Mouse (Mus musculus) midbrain, embryonic 16.5 days (tissue): ENCODE results near the gene Sqor. TPM values are rescaled to one million over a fixed set of nuclear protein-coding genes. Genes with fewer than 3 reads are reported as not detected.

Experiments used
- ATAC-seq: fragments of 200-750 bp; cut with Nextera tagmentation; 2 replicates; pipeline ENCODE4 v1.8.0; 2017; ENCODE audit warnings: moderate TSS enrichment
- H3K27ac ChIP-seq: fragments of 300-500 bp; sonication (generic); 2 replicates; pipeline ENCODE4 v1.5.1; 2014; ENCODE audit warnings: mild to moderate bottlenecking, low read length, mixed read lengths
- H3K27me3 ChIP-seq: fragments of 300-500 bp; sonication (generic); 2 replicates; pipeline ENCODE4 v1.6.1; 2014; ENCODE audit warnings: low read depth, low read length, mixed read lengths; ENCODE audit not compliant: control insufficient read depth, insufficient read depth
- H3K36me3 ChIP-seq: fragments of 300-500 bp; sonication (generic); 2 replicates; pipeline ENCODE4 v1.6.1; 2014; ENCODE audit warnings: mild to moderate bottlenecking, low read length, moderate library complexity, mixed read lengths; ENCODE audit not compliant: control insufficient read depth, insufficient read depth
- H3K4me1 ChIP-seq: fragments of 300-500 bp; sonication (generic); 2 replicates; pipeline ENCODE4 v1.6.1; 2014; ENCODE audit warnings: mild to moderate bottlenecking, low read length, mixed read lengths; ENCODE audit not compliant: control insufficient read depth, insufficient read depth
- H3K4me2 ChIP-seq: fragments of 300-500 bp; sonication (generic); 2 replicates; pipeline ENCODE4 v1.6.1; 2014; ENCODE audit warnings: mild to moderate bottlenecking, low read length, mixed read lengths
- H3K4me3 ChIP-seq: fragments of 300-500 bp; sonication (generic); 2 replicates; pipeline ENCODE4 v1.5.1; 2014; ENCODE audit warnings: low read depth, mild to moderate bottlenecking, low read length, moderate library complexity, mixed read lengths
- H3K9ac ChIP-seq: fragments of 300-500 bp; sonication (generic); 2 replicates; pipeline ENCODE4 v1.6.1; 2014; ENCODE audit warnings: low read depth, low read length, mixed read lengths
- H3K9me3 ChIP-seq: fragments of 300-500 bp; sonication (generic); replicated peaks from 2 replicates; pipeline ENCODE4 v1.6.1; 2014; ENCODE audit warnings: mild to moderate bottlenecking, low read length, mixed read lengths; ENCODE audit not compliant: control insufficient read depth, poor library complexity, severe bottlenecking
- WGBS: fragments of 180-500 bp; shearing (Covaris S2); extraction: QIAGEN DNeasy Blood & Tissue Kit; methylation state at CpG from one replicate; pipeline ENCODE4 v1.1.7; 2014; 5-methylcytosine and 5-hydroxymethylcytosine counted together
- polyA plus RNA-seq: library from polyadenylated mRNA; unstranded; fragments of >200 nt; fragmentation: Nextera tagmentation; extraction: Ambion mirVana; gene quantifications from 2 replicates; pipeline ENCODE4 v1.2.1, GENCODE M21; 2015

Sqor gene
- polyA plus RNA-seq: 2.4 and 3.1 TPM in 2 replicates

DNA sequence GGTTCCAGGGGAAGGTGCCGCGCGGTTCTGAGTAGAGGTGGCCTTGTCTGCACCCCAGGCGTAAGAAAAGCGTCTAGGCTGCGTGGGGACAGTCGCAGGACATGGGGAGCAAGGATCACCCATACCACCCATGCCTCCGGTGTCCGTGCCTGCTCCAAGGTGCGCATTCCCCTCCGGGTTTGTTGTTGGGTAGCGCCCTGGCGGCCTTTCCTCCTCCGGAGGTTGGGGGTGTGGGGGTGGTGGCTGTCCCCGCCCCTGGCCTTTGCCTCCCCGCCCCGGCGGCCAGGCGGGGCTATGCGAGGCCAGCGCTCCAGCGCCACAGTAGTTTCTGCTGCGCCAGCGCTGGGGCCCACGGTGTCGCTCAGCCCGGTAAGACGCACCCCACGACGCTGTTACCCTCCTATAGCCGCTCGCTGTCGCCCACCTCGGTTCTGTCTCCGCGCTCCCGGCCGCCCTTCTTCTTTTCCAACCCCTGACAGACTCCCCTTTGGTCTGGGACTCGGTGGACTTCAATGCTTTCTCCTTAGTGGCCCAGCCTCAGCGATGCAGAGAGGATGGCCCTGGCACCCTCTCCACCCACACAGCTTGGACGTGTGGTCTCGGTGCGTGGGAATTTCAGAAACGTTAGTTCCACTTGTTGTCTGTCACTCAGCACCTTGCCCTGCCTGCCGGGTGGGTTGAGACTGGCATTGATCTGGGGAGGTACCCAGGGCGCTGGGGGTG is at the start of gene Sqor:
TSS of gene Sqor (plus strand) at position 167 of the 723 bp plus-strand sequence.
- under 1% methylated on average over 37 of the region's 46 CpGs for WGBS
- Histone ChIP-seq H3K4me1 (peaks cover 5% of the 10 kb centered on the region), H3K4me3 (peak within 1 kb of the TSS; percentile 43)

DNA sequence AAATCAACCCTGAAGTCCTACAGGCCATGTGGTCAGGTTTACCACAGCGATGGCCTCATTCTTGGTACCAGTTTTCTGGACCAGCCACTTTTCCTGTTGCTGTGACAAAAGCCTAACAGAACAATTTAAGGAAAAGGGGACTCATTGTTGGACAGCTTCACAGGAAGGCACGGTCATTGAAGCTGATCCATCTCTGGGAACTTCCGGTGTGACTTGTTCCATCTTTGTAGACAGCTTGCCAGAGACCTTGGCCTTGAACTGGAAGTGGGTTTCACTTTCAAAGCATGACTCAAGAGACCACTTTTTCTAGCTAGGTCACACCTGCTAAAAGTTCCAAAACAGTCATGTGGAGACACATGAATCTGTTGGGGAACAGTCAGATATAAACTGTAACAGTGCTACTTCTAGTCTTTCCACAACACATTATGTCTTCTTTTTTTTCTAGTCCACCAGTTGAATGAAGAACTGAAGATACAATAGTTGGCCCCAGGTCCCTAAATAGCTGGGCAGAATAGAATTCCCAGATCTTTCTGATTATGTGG is 48.7 kb upstream of the Sqor start:
- Histone ChIP-seq H3K4me3 (no peak overlapping the region), H3K36me3 (no peaks in the 10 kb centered on the region), H3K4me2 (no peak overlapping the region), H3K27ac (no peak overlapping the region), H3K27me3 (no peaks in the 10 kb centered on the region), H3K9me3 (no peaks in the 10 kb centered on the region), H3K4me1 (no peaks in the 10 kb centered on the region), H3K9ac (no peak overlapping the region)
- ATAC-seq: no peak
- 87% methylated on average over 3 of the region's 3 CpGs for WGBS

More for the DNA sequence above, at the start of gene Sqor:
- Histone ChIP-seq H3K9me3 (no peaks in the 10 kb centered on the region), H3K27me3 (peaks cover 15% of the 10 kb centered on the region), H3K4me2 (peak within 1 kb of the TSS; percentile 91), H3K27ac (no peak within 1 kb of the TSS), H3K36me3 (no peaks in the 10 kb centered on the region), H3K9ac (peak within 1 kb of the TSS; percentile 57)
- ATAC-seq: no peak

DNA sequence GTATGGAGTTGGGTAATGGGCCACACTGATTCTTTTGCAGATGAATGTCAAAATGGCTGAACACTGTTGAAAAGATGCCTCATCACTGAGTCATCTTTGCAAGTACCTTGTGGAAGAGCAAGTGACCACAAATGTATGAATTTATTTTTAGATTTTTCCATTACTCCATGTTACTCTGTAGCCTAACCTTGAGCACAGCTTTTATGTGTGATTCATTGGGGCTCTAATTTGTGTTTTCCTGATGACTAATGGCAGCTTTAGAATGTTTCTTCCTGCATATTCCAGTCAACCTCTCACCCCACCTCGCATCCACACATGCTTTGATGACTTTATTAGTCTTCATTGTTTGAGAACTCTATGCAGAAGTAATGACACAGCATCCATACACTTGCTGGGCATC is 45.8 kb upstream of the Sqor start:
- ATAC-seq: no peak
- no peak overlapping the region for H3K4me2 ChIP-seq
- no peak overlapping the region for H3K27ac ChIP-seq
- no peak overlapping the region for H3K4me3 ChIP-seq
- H3K9me3 ChIP-seq: no peaks in the 10 kb centered on the region
- no peaks in the 10 kb centered on the region for H3K4me1 ChIP-seq
- H3K27me3 ChIP-seq: no peaks in the 10 kb centered on the region
- no peaks in the 10 kb centered on the region for H3K36me3 ChIP-seq
- no peak overlapping the region for H3K9ac ChIP-seq
- 56% methylated on average over 1 of the region's 1 CpGs for WGBS

DNA sequence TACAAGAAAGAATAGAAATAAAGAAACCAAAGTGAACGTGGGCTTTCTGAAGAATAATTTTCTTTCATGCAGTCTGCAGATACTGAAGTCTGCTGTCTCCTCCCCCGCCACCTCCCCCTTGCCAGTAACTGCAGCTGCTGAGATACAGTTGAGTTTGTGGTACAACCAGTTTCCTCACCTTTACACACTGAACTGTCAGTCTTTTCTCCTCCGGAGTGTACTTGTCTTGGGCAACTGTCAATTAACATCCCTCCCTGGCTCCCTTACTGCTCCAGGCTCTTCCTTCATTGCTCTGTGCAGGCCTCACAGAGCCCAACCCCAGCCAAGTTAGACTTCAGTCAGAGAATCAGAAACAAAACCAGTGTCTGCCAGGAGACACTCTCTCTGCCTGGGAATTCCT is 44.5 kb upstream of the Sqor start:
- Histone ChIP-seq H3K4me2 (no peak overlapping the region), H3K9me3 (no peaks in the 10 kb centered on the region), H3K27ac (no peak overlapping the region), H3K36me3 (no peaks in the 10 kb centered on the region), H3K4me1 (no peaks in the 10 kb centered on the region), H3K4me3 (no peak overlapping the region), H3K9ac (no peak overlapping the region), H3K27me3 (no peaks in the 10 kb centered on the region)
- ATAC-seq: no peak
- WGBS: 81% methylated on average over 3 of the region's 3 CpGs

DNA sequence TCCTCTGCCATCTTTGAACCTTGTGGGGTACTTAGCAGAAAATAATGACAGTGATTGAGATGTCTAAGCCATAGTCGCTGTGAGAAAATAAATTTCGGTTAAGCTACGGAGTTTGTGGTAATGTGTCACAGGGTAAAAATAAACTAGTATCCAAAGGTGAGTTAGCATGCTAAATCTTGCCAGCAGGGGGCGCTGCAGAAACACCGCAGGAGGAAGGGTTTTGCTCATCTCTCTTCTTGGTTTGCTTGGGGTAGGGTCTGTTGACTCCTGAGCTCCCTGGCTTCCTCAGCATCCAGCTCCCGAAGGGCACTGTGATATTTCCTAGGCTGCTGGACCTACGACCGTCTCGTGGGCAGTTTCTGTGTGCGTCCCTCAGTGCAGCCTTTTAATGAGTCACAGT is 39.4 kb upstream of the Sqor start:
- Histone ChIP-seq H3K9ac (no peak overlapping the region), H3K36me3 (no peaks in the 10 kb centered on the region), H3K27ac (no peak overlapping the region), H3K9me3 (no peaks in the 10 kb centered on the region), H3K4me2 (no peak overlapping the region), H3K4me1 (no peaks in the 10 kb centered on the region), H3K27me3 (no peaks in the 10 kb centered on the region), H3K4me3 (no peak overlapping the region)
- 60% methylated on average over 10 of the region's 10 CpGs for WGBS
- ATAC-seq: no peak

DNA sequence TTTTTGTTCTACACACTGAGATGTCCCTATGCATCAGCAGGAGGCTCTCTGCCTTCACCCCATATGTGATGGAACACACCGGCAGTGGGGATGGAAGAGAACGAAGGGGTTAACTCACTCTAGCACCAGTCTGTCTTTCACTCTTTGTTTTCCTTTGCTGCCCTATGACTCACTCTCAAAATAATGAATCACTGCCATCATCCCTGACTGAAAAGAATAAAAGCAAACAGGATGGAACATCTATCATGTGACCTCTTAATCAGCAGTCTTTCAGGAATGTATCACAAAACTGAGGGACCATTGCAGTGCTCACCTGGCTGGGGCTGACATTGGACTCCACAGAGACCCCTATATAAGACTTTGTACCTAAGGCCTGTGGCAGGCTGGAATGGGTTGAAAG is 33.6 kb upstream of the Sqor start:
- Histone ChIP-seq H3K36me3 (no peaks in the 10 kb centered on the region), H3K27me3 (peaks cover 11% of the 10 kb centered on the region), H3K9ac (no peak overlapping the region), H3K4me2 (no peak overlapping the region), H3K4me3 (no peak overlapping the region), H3K27ac (no peak overlapping the region), H3K4me1 (no peaks in the 10 kb centered on the region), H3K9me3 (no peaks in the 10 kb centered on the region)
- ATAC-seq: no peak
- WGBS: 61% methylated on average over 2 of the region's 2 CpGs

DNA sequence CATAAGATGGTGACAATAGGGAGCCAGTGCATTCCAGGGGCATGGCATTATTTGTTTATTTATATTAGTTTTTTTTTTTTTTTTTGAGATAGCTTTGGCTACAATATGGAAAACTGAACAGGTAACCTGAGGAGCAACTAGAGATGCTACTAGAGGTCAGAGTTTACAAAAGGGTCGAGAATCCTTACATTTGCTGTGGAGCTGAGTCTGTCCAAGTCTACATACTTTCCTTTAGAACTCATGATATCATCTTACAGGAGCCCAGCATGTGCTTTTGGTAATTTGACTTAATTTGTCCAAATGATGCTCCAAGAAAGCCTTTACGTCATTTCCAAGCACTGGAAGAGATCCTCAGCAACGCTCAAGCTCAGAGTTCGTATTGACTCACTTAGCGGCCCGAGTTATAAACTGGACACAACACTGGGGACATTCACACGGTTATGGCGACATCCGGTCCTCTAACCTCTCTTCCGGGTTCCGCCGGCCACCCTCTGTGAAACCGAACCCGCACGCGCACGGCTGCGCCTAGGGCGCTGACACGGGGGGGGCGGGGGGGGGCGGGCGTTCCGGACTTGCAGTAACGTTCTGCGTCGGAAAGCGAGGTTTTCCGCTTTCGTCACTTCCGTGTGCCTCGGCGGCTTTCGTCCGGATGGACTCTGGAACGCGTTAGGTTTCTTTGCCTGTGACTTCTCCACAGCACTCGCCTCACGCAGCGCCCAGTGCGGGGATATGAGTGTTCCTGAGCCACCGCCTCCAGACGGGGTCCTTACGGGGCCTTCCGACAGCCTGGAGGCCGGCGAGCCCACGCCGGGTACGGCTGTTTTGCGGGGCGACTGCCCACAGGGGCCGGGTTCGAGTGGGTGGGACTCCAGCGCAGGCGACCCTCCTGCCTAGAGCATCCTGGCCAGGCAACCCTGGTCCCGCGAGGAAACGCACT is 26.9 kb upstream of the Sqor start, which contains the start of gene Bloc1s6:
TSS of gene Bloc1s6 (plus strand) at position 610 of the 937 bp plus-strand sequence.
- peaks cover 21% of the 10 kb centered on the region for H3K4me1 ChIP-seq
- 1% methylated on average over 47 of the region's 59 CpGs for WGBS
- H3K9me3 ChIP-seq: no peaks in the 10 kb centered on the region
- H3K9ac ChIP-seq: peak within 1 kb of the TSS; percentile 96
- peak within 1 kb of the TSS; percentile 93 for H3K27ac ChIP-seq
- H3K4me2 ChIP-seq: peak within 1 kb of the TSS; percentile 69
- peak; percentile 96 for ATAC-seq
- peak within 1 kb of the TSS; percentile 92 for H3K4me3 ChIP-seq
- no peaks in the 10 kb centered on the region; the same call in 1 of the 2 replicates for H3K36me3 ChIP-seq
- peaks cover 11% of the 10 kb centered on the region for H3K27me3 ChIP-seq

DNA sequence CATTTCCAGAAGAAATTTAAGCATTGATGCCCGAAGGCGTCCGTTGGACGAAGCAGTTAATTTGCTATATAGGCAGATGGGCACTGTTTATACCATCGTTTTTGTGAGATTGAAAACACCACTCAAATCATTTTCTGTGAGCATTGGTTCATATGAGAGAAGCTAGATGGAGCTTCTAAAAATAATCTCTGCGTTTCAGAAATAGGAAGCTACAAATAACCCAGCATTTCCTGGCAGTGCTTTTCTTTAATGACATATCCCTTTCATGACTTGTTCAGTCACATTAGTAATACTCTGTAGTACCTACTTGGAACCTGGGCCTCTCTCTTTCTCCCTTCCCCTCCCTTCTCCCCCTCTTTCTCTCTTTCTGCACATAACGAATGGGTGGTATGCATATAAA is 26.0 kb upstream of the Sqor start:
- no peaks in the 10 kb centered on the region for H3K9me3 ChIP-seq
- peaks cover 11% of the 10 kb centered on the region for H3K27me3 ChIP-seq
- peaks cover 21% of the 10 kb centered on the region for H3K4me1 ChIP-seq
- 34% methylated on average over 7 of the region's 7 CpGs for WGBS
- H3K27ac ChIP-seq: peak overlapping the region; percentile 93
- peak overlapping the region; percentile 92 for H3K4me3 ChIP-seq
- H3K36me3 ChIP-seq: no peaks in the 10 kb centered on the region; the same call in 1 of the 2 replicates
- H3K9ac ChIP-seq: peak overlapping the region; percentile 96
- ATAC-seq: no peak
- peak overlapping the region; percentile 69 for H3K4me2 ChIP-seq
